Mouse (Mus musculus) forebrain, embryonic 14.5 days (tissue): Measurements from ENCODE around the gene Gm47189. TPM values are rescaled to one million over a fixed set of nuclear protein-coding genes. Genes with fewer than 3 reads are reported as not detected.
"Not testable (repeated sequence)": the region's sequence is repeated elsewhere in the genome, so short reads cannot be mapped to it uniquely, and the experiment has no call there.

Experiments used
- ATAC-seq: fragments of 200-750 bp; cut with Nextera tagmentation; 2 replicates; pipeline ENCODE4 v1.8.0; 2017; ENCODE audit warnings: mild to moderate bottlenecking, moderate library complexity
- DNase-seq: peaks from one replicate; pipeline ENCODE4 v3.0.0-alpha.2; 2015; ENCODE audit warnings: low spot score
- H3K27ac ChIP-seq: fragments of 300-500 bp; sonication (generic); 2 replicates; pipeline ENCODE4 v1.5.1; 2014; ENCODE audit warnings: low read depth, mild to moderate bottlenecking, control low read depth, low read length, moderate library complexity
- H3K27me3 ChIP-seq: fragments of 300-500 bp; sonication (generic); replicated peaks from 2 replicates; pipeline ENCODE4 v1.6.1; 2014; ENCODE audit warnings: low read length, control low read depth, mixed read lengths; ENCODE audit not compliant: control insufficient read depth, insufficient read depth
- H3K36me3 ChIP-seq: fragments of 300-500 bp; sonication (generic); 2 replicates; pipeline ENCODE4 v1.6.1; 2014; ENCODE audit warnings: low read length, control low read depth; ENCODE audit not compliant: control insufficient read depth, insufficient read depth
- H3K4me1 ChIP-seq: fragments of 300-500 bp; sonication (generic); 2 replicates; pipeline ENCODE4 v1.6.1; 2014; ENCODE audit warnings: antibody characterized with exemption, low read length, control low read depth; ENCODE audit not compliant: control insufficient read depth, insufficient read depth
- H3K4me2 ChIP-seq: fragments of 300-500 bp; sonication (generic); 2 replicates; pipeline ENCODE4 v1.6.1; 2014; ENCODE audit warnings: mild to moderate bottlenecking, control low read depth, low read length
- H3K4me3 ChIP-seq: fragments of 300-500 bp; sonication (generic); 2 replicates; pipeline ENCODE4 v1.5.1; 2014; ENCODE audit warnings: low read depth, low read length, control low read depth
- H3K9ac ChIP-seq: fragments of 300-500 bp; sonication (generic); 2 replicates; pipeline ENCODE4 v1.6.1; 2014; ENCODE audit warnings: mild to moderate bottlenecking, low read length, control low read depth, moderate library complexity
- H3K9me3 ChIP-seq: fragments of 300-500 bp; sonication (generic); replicated peaks from 2 replicates; pipeline ENCODE4 v1.6.1; 2016; ENCODE audit warnings: low read length, control low read depth, mixed read lengths; ENCODE audit not compliant: control insufficient read depth
- WGBS: fragments of 180-500 bp; shearing (Covaris S2); extraction: QIAGEN DNeasy Blood & Tissue Kit; methylation state at CpG from one replicate; pipeline ENCODE4 v1.1.7; 2014; 5-methylcytosine and 5-hydroxymethylcytosine counted together
- polyA plus RNA-seq: library from polyadenylated mRNA; unstranded; fragments of >200 nt; fragmentation: Nextera tagmentation; extraction: Ambion mirVana; gene quantifications from 2 replicates; pipeline ENCODE4 v1.2.1, GENCODE M21; 2014

The Gm47189 gene
- polyA plus RNA-seq = not detected in 2 replicates

DNA sequence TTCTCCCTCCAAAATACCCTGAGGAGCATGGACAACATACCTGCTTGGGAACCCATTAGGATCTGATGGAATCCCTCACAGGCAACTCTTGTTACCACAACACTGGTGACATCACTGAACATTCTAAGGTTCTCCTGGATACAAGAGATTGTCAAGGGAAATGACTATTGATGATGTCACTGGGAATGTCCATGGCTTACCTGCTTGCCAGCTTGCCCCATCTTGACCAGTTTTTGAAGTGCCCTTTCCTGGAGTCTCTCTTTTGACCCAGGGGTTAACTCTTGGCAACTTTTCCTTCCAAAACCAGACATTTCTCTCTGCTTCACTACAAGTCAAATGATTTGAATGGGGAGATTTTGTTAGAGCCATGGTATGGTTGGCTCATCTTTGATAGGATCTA lies at the start of gene Gm47189:
TSS of gene Gm47189 (minus strand) at position 101 of the 400 bp plus-strand sequence.
- H3K4me1 ChIP-seq, ATAC-seq, H3K9me3 ChIP-seq, H3K4me2 ChIP-seq, H3K36me3 ChIP-seq, DNase-seq, H3K27ac ChIP-seq, H3K9ac ChIP-seq, H3K27me3 ChIP-seq, H3K4me3 ChIP-seq: not testable (repeated sequence)

DNA sequence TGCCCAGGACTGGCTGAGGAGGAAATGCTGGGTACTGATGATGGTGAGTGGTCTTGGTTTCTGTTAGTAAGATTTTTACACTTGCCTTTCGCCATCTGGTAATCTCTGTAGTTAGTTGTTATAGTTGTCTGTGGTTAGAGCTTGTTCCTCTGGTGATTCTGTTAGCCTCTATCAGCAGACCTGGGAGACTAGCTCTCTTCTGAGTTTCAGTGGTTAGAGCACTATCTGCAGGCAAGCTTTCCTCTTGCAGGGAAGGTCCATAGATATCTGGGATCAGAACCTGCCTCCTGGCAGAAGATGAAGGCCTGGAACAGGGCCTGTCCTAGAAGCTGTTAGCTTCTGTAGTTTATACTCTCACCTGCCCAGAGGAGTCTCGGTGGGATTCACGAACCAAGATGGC lies 16.3 kb downstream of the Gm47189 start:
- H3K27me3 ChIP-seq, DNase-seq, H3K4me1 ChIP-seq, H3K9me3 ChIP-seq, H3K9ac ChIP-seq, ATAC-seq, H3K4me2 ChIP-seq, H3K36me3 ChIP-seq, H3K4me3 ChIP-seq, H3K27ac ChIP-seq: not testable (repeated sequence)
- WGBS = 96% methylated on average over 2 of the region's 3 CpGs

DNA sequence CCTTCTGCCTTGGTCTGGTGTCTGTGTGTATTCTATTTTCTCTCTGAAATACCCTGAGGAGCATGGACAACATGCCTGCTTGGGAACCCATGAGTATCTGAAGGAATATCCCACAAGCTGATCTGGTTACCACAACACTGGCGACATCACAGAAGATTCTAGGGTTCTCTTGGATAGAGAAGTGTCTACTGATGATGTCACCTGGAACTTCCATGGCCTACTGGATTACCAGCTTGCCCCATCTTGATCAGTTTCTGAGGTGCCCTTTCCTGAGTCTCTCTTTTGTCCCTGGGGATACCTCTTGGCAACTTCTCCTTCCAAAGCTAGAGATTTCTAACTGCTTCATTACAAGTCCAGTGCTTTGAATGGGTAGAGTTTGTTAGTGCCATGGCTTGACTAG lies 21.7 kb downstream of the Gm47189 start, which contains the start of gene Gm7929:
TSS of gene Gm7929 (minus strand) at position 101 of the 400 bp plus-strand sequence.
- 100% methylated on average over 1 of the region's 1 CpGs for WGBS
- H3K4me1 ChIP-seq, DNase-seq, H3K9me3 ChIP-seq, ATAC-seq, H3K9ac ChIP-seq, H3K27me3 ChIP-seq, H3K36me3 ChIP-seq, H3K27ac ChIP-seq, H3K4me3 ChIP-seq, H3K4me2 ChIP-seq: not testable (repeated sequence)

DNA sequence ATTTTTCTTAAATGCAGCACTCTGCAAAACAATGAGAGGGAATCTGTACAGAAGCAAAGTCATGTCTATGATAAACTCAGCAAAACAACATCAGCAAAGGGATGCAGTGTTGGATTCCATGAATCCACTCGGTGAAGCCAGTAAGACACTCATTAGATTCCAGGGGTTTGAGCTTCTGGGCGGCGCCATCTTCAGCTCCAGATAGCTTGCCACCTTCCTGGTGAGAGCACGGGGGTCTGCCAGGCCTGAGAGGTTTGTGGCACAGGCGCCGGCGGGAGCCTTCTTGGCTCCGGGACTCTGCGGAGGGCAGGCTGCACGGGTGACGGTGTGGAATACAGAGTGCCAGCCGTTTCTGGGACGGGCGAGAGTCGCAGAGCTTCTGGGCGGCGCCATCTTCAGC lies 48.8 kb downstream of the Gm47189 start:
- not testable (repeated sequence) for H3K27me3 ChIP-seq, H3K4me1 ChIP-seq, H3K4me3 ChIP-seq, H3K36me3 ChIP-seq, H3K9ac ChIP-seq, H3K4me2 ChIP-seq, H3K9me3 ChIP-seq, H3K27ac ChIP-seq, DNase-seq, ATAC-seq
- 82% methylated on average over 13 of the region's 17 CpGs for WGBS

DNA sequence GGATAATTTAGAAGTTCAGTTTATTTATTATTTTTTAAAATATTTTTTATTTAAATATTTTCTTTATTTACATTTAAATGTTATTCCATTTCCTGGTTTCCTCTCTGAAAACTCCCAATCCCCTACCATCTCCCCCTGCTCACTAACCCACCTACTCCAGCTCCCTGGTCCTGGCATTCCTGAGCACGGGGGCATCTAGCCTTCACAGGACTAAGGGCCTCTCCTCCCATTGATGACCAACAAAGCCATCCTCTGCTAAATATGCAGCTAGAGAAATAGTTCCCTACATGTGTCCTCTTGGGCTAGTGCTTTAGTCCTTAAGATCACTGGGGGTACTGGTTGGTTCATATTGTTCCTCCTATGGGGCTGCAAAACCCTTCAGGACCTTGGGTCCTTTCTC lies 55.1 kb downstream of the Gm47189 start:
- H3K9ac ChIP-seq, ATAC-seq, DNase-seq, H3K36me3 ChIP-seq, H3K4me2 ChIP-seq, H3K27ac ChIP-seq, H3K27me3 ChIP-seq, H3K4me1 ChIP-seq, H3K4me3 ChIP-seq, H3K9me3 ChIP-seq: not testable (repeated sequence)
- WGBS = 80% methylated on average over 1 of the region's 1 CpGs

Other genes with a start within 250 kb of the Gm47189 start
- not detected in 2 replicates for gene Gm7970, start 216.9 kb downstream of the Gm47189 start, polyA plus RNA-seq
- gene 1700049E17Rik2, start 199.2 kb downstream of the Gm47189 start, polyA plus RNA-seq = not detected in 2 replicates
- not detected in 2 replicates for gene Gm3072, start 147.8 kb downstream of the Gm47189 start, polyA plus RNA-seq
- gene Gm3676, start 126.0 kb downstream of the Gm47189 start, polyA plus RNA-seq = not detected in 2 replicates
- gene Gm8068, start 70.6 kb downstream of the Gm47189 start, polyA plus RNA-seq = not detected in 2 replicates
- not detected in 2 replicates for gene Gm7929, start 21.8 kb downstream of the Gm47189 start, polyA plus RNA-seq
- not detected in 2 replicates for gene Gm7980, start 134.8 kb upstream of the Gm47189 start, polyA plus RNA-seq
- gene 1700049E17Rik1, start 152.5 kb upstream of the Gm47189 start, polyA plus RNA-seq = not detected in 2 replicates
- gene 1700024B05Rik, start 171.6 kb upstream of the Gm47189 start, polyA plus RNA-seq = not detected in 2 replicates
- gene Gm6401, start 195.5 kb upstream of the Gm47189 start, polyA plus RNA-seq = not detected in 2 replicates
- gene Gm3543, start 210.9 kb upstream of the Gm47189 start, polyA plus RNA-seq = not detected in 2 replicates